Mouse (Mus musculus) lung, adult 2 months (tissue): Measurements from ENCODE around the gene Med27.

Experiments used
- CTCF ChIP-seq: fragments of 200-500 bp; IDR thresholded peaks from 2 replicates; pipeline ENCODE4 v1.5.1; 2011; ENCODE audit warnings: mild to moderate bottlenecking, low read length, control low read depth; ENCODE audit not compliant: insufficient read depth
- POLR2A ChIP-seq: fragments of 200-500 bp; IDR thresholded peaks from 2 replicates; pipeline ENCODE4 v1.6.1; 2011; ENCODE audit warnings: low read depth, mild to moderate bottlenecking, control low read depth, low read length, borderline replicate concordance; ENCODE audit errors: extremely low read depth

DNA sequence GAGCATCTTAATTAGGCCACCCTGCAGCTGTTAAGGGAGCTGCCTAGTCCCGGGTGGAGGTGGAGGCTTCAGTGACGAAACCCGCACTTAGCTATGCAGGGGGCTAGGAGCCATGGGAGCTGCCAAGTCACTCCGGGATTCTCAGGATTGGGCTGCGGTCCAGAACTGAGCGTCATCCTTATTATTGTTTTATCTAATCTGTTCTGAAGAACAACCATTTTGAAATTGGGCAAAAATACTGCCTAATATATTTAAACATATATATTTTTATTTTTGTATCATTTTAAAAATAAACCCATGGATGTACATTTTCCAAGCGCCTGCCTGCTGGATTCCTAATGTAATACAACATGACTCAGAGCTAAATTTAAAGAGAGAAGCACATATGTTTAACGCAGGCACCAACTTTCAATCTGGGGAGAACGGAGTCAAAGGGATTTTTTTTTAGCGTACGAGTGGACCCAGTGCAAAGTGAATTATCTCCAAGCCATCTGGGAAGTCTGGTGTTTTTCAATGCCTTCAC, 26.3 kb upstream of the Med27 start:
- TF ChIP-seq POLR2A (no peak), CTCF (no peak)
